Mouse (Mus musculus): ENCODE data around the gene Itih3. TPM values are rescaled to one million over a fixed set of nuclear protein-coding genes. Genes with fewer than 3 reads are reported as not detected.
A peak's percentile ranks its signal among the peaks of the same experiment; 100 is the strongest.

Itih3 gene
- total RNA-seq (2021): under 1 TPM; 0.12 to 0.23 TPM
- long read RNA-seq, experiment 1: 0 reads
- long read RNA-seq, experiment 2: 0 reads

- no peak for DNase-seq
- intact Hi-C loops (cut with DNase I): no loop called here
Measured at GRCm38 (mm10) chr14:30923375-30924105, at the start of gene Itih3. Gene Itih3, minus strand, starts transcription at chr14:30923760.

DNA sequence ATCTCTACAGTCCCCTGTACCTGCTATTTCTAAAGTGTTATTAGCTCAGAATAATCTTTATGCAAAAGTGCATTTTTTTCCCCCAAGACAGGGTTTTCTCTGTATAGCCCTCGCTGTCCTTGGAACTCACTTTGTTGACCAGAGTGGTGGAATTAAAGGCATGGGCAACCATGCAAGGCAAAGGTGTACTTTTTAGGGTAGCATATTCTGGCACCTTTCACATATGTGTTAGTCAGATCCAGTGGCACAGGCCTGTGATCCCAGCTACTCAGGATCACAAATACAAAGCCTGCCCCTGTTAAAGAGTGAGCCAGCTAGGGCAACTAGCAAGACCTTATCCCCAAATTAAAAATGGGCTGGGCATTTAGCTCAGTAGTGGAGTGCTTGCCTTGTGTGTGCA, 36.8 kb upstream of the Itih3 start:
- no peak for DNase-seq
- intact Hi-C loops (cut with DNase I): no loop called here

- intact Hi-C loops (cut with DNase I): no loop called here
- no peak for DNase-seq
Measured at GRCm38 (mm10) chr14:30959031-30959430, 35.5 kb upstream of the Itih3 start.

- DNase-seq: no peak
- intact Hi-C loops (cut with DNase I): no loop called here
Measured at GRCm38 (mm10) chr14:30958517-30958916, 35.0 kb upstream of the Itih3 start.

GRCm38 (mm10) chr14:30951154-30951825, 27.7 kb upstream of the Itih3 start, which contains the start of gene Nek4:
Gene Nek4, plus strand, starts transcription at chr14:30951377.
- intact Hi-C loops (cut with DNase I): no loop called here

GRCm38 (mm10) chr14:30949986-30950385, 26.4 kb upstream of the Itih3 start:
- intact Hi-C loops (cut with DNase I): no loop called here
- DNase-seq: no peak

More at GRCm38 (mm10) chr14:30951154-30951825, 27.7 kb upstream of the Itih3 start, which contains the start of gene Nek4:
- DNase-seq: peak; percentile 91 to 94

GRCm38 (mm10) chr14:30944745-30945144, 21.2 kb upstream of the Itih3 start:
- DNase-seq: no peak
- intact Hi-C loops (cut with DNase I): no loop called here

DNA sequence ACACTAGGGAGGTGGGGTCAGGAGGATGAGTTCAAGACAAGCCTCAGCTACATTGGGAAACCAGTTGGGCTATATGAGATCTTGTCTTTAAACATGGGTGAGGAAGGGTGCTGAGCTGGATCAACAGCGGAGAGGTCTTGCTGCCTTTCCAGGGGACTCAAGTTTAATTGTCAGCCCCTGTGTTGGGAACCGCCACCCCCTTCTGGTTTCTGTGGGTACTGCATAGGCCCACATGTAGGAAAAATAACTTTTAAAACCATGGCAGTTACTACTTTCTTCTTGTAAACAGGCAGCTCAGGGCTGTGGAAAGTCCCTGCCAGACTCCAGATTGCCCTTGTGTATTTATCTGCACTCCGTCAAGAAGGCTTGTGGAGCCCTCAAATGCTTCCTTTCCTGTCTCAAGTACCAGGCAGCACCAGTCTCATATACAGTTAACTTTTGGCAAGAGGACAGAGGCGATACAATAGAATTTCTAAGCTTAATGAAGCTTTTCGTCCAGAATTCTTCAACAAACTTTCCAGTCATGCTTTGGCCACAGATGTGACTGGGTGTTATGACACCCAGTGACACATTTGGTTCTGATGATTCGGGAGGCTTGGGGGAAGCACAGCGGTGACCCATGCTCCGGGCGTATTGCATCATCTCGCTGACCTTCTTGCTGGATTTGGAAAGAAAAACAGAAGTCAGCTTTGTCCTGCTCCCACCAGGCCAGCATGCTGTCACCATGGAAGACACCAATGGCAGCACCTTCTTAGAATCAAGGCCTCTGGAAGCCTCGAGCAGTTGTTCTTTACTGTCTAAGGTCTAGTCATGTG, 20.5 kb upstream of the Itih3 start:
- intact Hi-C loops (cut with DNase I): no loop called here
- peak; percentile 41 to 50 for DNase-seq

GRCm38 (mm10) chr14:30943038-30943437, 19.5 kb upstream of the Itih3 start, which contains the start of gene Itih1:
Gene Itih1, minus strand, starts transcription at chr14:30943289.
- intact Hi-C loops (cut with DNase I): no loop called here
- no peak for DNase-seq

GRCm38 (mm10) chr14:30942254-30942653, 18.7 kb upstream of the Itih3 start:
- intact Hi-C loops (cut with DNase I): no loop called here

GRCm38 (mm10) chr14:30933351-30933750, 9.8 kb upstream of the Itih3 start:
- DNase-seq: no peak
- intact Hi-C loops (cut with DNase I): loop anchor here (5.0 kb wide), 1 partner anchor 41 kb away; no protein-coding TSS in a partner anchor

More at GRCm38 (mm10) chr14:30942254-30942653, 18.7 kb upstream of the Itih3 start:
- DNase-seq: no peak

DNA sequence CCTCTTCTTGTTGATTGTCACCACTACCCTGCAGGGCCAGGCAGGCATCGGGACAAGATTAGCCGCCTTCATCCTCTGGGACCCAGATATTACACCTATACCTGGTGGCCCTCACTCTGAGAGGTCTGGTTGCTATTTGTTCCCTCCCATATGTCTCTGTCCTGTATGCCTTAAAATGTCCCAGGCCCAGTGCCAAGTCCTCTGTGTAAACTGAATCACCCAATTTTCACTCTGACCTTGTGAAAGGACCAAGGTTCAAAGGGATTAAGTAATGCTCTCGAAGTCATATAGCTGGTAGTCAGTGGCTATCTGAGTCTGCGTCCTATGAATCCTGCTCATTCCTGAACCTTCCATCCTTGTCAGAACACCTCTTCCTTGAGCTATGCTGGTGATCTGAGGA, 6.8 kb upstream of the Itih3 start:
- intact Hi-C loops (cut with DNase I): loop anchor here (5.0 kb wide), 1 partner anchor 38 kb away; no protein-coding TSS in a partner anchor
- no peak for DNase-seq

DNA sequence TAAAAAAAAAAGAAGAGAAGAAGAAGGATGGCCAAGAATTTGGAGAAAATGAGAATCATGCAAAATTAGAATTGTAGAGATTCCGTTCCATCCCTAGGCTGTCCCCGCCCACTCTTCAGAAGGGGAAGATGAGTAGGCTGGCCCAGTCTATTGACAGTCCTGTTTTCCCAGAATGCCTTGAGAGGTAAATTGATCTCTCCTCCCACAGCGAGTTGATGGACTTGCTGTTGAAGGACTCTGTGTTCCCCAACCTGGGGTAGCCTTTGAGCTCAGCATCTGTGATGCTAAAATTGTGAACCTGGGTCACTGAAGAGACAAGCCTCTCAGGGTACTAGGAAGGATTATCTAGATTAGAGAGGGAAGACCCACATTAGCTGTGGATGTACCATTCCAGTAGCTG, 1.9 kb upstream of the Itih3 start:
- intact Hi-C loops (cut with DNase I): no loop called here

GRCm38 (mm10) chr14:30922053-30922670, 1.4 kb downstream of the Itih3 start:
- intact Hi-C loops (cut with DNase I): no loop called here
- no peak for DNase-seq

More for the DNA sequence above, 1.9 kb upstream of the Itih3 start:
- DNase-seq: no peak

DNA sequence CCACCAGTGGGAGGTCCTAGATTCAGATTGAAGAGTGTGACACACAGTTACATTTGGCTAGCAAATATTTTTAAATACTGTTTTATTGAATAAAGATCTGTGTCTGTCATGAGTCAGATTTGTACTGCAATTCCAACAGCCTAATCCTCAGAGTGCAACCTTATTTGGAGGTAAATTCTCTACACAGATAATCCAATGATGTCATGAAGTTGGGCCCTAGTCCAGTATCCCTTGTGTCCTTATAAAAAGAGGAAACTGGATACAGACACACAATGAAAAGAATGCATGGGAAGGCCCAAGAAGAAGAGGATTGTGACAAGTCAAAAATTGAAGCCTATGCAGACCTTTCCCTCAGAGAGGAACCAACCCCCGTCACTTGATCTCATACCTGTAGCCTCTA, 7.0 kb downstream of the Itih3 start:
- DNase-seq: no peak
- intact Hi-C loops (cut with DNase I): no loop called here

DNA sequence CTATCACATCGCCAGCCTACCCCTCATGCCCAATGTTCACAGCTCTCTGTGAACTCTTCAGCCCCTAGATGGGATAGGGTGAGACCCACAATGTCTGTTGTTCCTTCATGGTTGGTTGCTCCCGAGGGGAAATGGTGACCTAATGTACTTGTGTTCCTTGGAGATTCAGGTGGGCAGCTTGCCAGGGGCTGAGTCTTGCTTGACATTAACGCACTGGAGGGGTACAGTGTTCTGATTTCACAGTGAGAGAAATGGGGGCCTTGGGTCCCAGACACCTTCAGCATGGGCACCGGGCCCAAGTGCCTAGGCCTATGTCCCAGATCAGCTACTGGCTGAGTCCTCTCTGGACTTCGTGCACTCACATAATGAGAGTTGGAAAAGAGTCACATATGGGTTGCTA, 10.2 kb downstream of the Itih3 start:
- intact Hi-C loops (cut with DNase I): no loop called here
- DNase-seq: no peak

- no peak for DNase-seq
- intact Hi-C loops (cut with DNase I): no loop called here
Measured at GRCm38 (mm10) chr14:30912641-30913040, 10.9 kb downstream of the Itih3 start.

- intact Hi-C loops (cut with DNase I): no loop called here
- DNase-seq: no peak
Measured at GRCm38 (mm10) chr14:30911141-30911540, 12.4 kb downstream of the Itih3 start.

- intact Hi-C loops (cut with DNase I): no loop called here
- no peak for DNase-seq
Measured at GRCm38 (mm10) chr14:30907814-30908265, 15.7 kb downstream of the Itih3 start.

DNA sequence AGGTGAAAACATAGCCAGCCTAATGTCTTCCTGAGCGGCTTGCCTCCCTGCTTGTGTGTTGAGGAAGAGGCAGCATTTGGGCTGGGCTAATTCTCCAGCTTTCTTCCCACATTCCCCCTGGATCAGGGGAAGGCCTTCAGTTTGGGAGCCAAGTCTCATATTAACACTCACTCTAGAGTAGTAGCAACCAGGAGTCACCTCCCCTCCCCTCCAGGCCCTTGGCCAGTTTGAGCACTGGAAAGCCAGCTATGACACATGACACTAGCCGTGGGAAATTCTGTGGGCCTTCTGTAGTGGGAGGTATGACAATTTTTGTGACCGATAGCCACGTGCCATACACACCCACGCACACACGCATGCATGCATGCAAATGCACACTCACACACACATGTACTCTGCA, 17.6 kb downstream of the Itih3 start:
- intact Hi-C loops (cut with DNase I): no loop called here
- no peak for DNase-seq

Measured in gastrocnemius, postnatal 36 days (tissue).